20 mouse cellular contexts compared by ENCODE assay signal in the genomic region with DNA sequence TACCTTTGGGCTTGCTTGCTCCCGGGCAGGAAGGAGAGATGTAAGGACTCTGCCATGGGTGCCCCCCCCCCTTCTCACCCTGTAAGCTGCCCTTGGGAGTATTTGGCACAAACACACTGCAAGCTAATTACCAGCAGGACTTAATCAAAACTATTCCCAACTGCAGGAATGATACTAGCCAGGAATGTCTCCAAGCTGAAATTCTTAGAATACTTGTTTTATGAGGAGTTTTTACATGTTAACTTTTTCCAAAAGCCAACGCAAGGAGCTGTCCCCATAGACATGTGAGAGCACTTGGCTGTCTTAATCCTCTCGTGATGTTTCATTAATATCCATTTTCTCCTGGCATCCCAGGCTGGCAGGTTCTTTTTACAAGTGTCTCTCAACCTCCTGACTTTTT.
"Had no signal": no experiment of that assay in that cellular context is flagged by ENCODE, and none has a peak within 500 bp of the region (broad histone marks: within the 10 kb centered on the region; RNA-seq: fewer than 3 reads in every experiment).

No protein-coding gene starts in this region.

- H3K27me3 ChIP-seq: liver, embryonic 12.5 days; liver, embryonic 15.5 days; lung, embryonic 15.5 days; megakaryocyte, embryonic 14.5 days; midbrain, embryonic 15.5 days; neural tube, embryonic 13.5 days; stomach, embryonic 15.5 days had no signal

- H3K27ac ChIP-seq: liver, embryonic 12.5 days; liver, embryonic 15.5 days; lung, embryonic 15.5 days; midbrain, embryonic 10.5 days; midbrain, embryonic 15.5 days; neural tube, embryonic 13.5 days; stomach, embryonic 15.5 days had no signal

- H3K4me2 ChIP-seq: liver, embryonic 12.5 days; liver, embryonic 15.5 days; lung, embryonic 15.5 days; midbrain, embryonic 15.5 days; neural tube, embryonic 13.5 days; stomach, embryonic 15.5 days had no signal

- H3K9me3 ChIP-seq: liver, embryonic 12.5 days; liver, embryonic 15.5 days; lung, embryonic 15.5 days; midbrain, embryonic 15.5 days; neural tube, embryonic 13.5 days; stomach, embryonic 15.5 days had no signal

- H3K9ac ChIP-seq: liver, embryonic 12.5 days; liver, embryonic 15.5 days; lung, embryonic 15.5 days; midbrain, embryonic 15.5 days; neural tube, embryonic 13.5 days; stomach, embryonic 15.5 days had no signal

- H3K4me3 ChIP-seq: liver, embryonic 12.5 days; liver, embryonic 15.5 days; lung, embryonic 15.5 days; megakaryocyte, embryonic 14.5 days; midbrain, embryonic 10.5 days; midbrain, embryonic 15.5 days; myocyte; neural tube, embryonic 13.5 days; stomach, embryonic 15.5 days had no signal

- DNase-seq: kidney, adult 18-20 months; kidney, adult 9 months; kidney, postnatal 36 days; left cerebral cortex, postnatal 4 days; liver; lung, adult 18-20 months; lung, postnatal 36 days; retina, postnatal 1 day; right cerebral cortex, postnatal 25 days; spleen, adult 18-20 months; thymus, postnatal 25 days had no signal

- H3K4me1 ChIP-seq: liver, embryonic 12.5 days; liver, embryonic 15.5 days; megakaryocyte, embryonic 14.5 days; neural tube, embryonic 13.5 days; stomach, embryonic 15.5 days had no signal

- H3K36me3 ChIP-seq: liver, embryonic 12.5 days; liver, embryonic 15.5 days; lung, embryonic 15.5 days; midbrain, embryonic 10.5 days; midbrain, embryonic 15.5 days; neural tube, embryonic 13.5 days; stomach, embryonic 15.5 days had no signal

- ATAC-seq: liver, embryonic 12.5 days; midbrain, embryonic 15.5 days had no signal
